Mouse (Mus musculus) limb, embryonic 15.5 days (tissue): ENCODE results near the gene Slc46a2. TPM values are rescaled to one million over a fixed set of nuclear protein-coding genes. Genes with fewer than 3 reads are reported as not detected.

Experiments
- ATAC-seq: fragments of 200-750 bp; cut with Nextera tagmentation; 2 replicates; pipeline ENCODE4 v1.8.0; 2017; ENCODE audit warnings: low read depth, moderate TSS enrichment; ENCODE audit not compliant: insufficient number of reproducible peaks, low FRiP score, low TSS enrichment
- H3K27ac ChIP-seq: fragments of 300-500 bp; sonication (generic); 2 replicates; pipeline ENCODE4 v1.5.1; 2015; ENCODE audit warnings: moderate library complexity, mild to moderate bottlenecking, inconsistent platforms
- H3K27me3 ChIP-seq: fragments of 300-500 bp; sonication (generic); 2 replicates; pipeline ENCODE4 v1.6.1; 2015; ENCODE audit warnings: inconsistent platforms
- H3K36me3 ChIP-seq: fragments of 300-500 bp; sonication (generic); 2 replicates; pipeline ENCODE4 v1.6.1; 2015; ENCODE audit warnings: inconsistent platforms
- H3K4me1 ChIP-seq: fragments of 300-500 bp; sonication (generic); 2 replicates; pipeline ENCODE4 v1.6.1; 2015; ENCODE audit warnings: inconsistent platforms
- H3K4me2 ChIP-seq: fragments of 300-500 bp; sonication (generic); 2 replicates; pipeline ENCODE4 v1.6.1; 2015; ENCODE audit warnings: mild to moderate bottlenecking, inconsistent platforms
- H3K4me3 ChIP-seq: fragments of 300-500 bp; sonication (generic); 2 replicates; pipeline ENCODE4 v1.5.1; 2015; ENCODE audit warnings: mild to moderate bottlenecking, inconsistent platforms
- H3K9ac ChIP-seq: fragments of 300-500 bp; sonication (generic); 2 replicates; pipeline ENCODE4 v1.6.1; 2015; ENCODE audit warnings: inconsistent platforms
- H3K9me3 ChIP-seq: fragments of 300-500 bp; sonication (generic); 2 replicates; pipeline ENCODE4 v1.6.1; 2016; ENCODE audit warnings: inconsistent platforms
- WGBS: fragments of 180-500 bp; shearing (Covaris S2); methylation state at CpG from one replicate; pipeline ENCODE4 v1.1.7; 2015; 5-methylcytosine and 5-hydroxymethylcytosine counted together
- polyA plus RNA-seq: library from polyadenylated mRNA; unstranded; fragments of >200 nt; fragmentation: Nextera tagmentation; extraction: Ambion mirVana; gene quantifications from 2 replicates; pipeline ENCODE4 v1.2.1, GENCODE M21; 2015

Slc46a2 gene
- polyA plus RNA-seq, 1 experiment from 2014 or later, result 5.6 TPM

DNA sequence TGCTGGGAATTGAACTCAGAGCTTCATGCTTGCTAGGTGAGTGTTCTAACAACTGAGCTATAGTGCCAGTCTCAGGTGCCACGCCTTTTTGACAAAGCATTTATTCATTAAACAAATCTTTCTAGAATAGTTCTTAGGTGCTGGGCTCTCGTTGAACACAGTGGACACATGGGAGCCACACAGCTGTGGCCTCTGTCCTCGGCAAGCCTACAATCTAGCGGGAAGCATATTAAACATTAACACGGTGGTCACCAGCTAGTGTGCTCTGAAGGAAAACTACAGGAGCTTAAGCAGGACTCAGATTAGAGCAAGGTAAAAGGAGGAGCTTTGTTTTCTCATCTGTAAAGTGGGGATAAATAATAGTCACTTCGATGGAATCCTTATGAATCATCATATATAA is 7.8 kb downstream of the Slc46a2 start:
- ATAC-seq, result no peak
- Histone ChIP-seq H3K36me3 (no peaks in the 10 kb centered on the region), H3K27ac (no peak overlapping the region), H3K9ac (no peak overlapping the region), H3K27me3 (no peaks in the 10 kb centered on the region), H3K9me3 (no peaks in the 10 kb centered on the region), H3K4me1 (0 out of 2 replicates have a peak, but pooled peaks cover 2% of the 10 kb centered on the region), H3K4me2 (no peak overlapping the region), H3K4me3 (no peak overlapping the region)
- 83% methylated on average over 6 of the region's 6 CpGs for WGBS

DNA sequence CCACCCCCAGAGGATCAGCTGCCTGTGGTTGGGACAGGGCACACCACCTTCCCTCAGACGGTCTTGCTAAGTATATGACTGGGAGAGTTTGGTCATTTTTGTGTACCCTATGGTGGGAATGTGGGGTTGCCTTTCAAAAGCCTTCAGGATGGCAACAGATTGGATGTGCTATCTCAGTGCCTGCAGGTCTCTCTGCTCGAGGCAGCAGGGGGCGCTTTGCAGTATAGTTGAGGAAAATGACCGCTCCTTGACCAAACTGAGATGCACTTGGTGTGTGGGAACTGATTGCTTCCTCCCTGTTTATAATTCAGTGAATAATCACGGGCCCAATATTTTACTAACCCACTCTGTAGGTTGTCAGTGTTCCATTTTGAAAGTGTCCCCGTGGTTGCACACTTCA is 12.3 kb downstream of the Slc46a2 start:
- H3K9me3 ChIP-seq, result no peaks in the 10 kb centered on the region
- whole genome bisulfite sequencing, result 75% methylated on average over 6 of the region's 6 CpGs
- H3K4me2 ChIP-seq, result no peak overlapping the region
- H3K27me3 ChIP-seq, result no peaks in the 10 kb centered on the region
- ATAC-seq, result no peak
- no peak overlapping the region for H3K4me3 ChIP-seq
- no peak overlapping the region for H3K9ac ChIP-seq
- H3K36me3 ChIP-seq, result peaks cover 20% of the 10 kb centered on the region; the same call in 1 of the 2 replicates
- H3K27ac ChIP-seq, result no peak overlapping the region
- H3K4me1 ChIP-seq, result 0 out of 2 replicates have a peak, but pooled peaks cover 2% of the 10 kb centered on the region

DNA sequence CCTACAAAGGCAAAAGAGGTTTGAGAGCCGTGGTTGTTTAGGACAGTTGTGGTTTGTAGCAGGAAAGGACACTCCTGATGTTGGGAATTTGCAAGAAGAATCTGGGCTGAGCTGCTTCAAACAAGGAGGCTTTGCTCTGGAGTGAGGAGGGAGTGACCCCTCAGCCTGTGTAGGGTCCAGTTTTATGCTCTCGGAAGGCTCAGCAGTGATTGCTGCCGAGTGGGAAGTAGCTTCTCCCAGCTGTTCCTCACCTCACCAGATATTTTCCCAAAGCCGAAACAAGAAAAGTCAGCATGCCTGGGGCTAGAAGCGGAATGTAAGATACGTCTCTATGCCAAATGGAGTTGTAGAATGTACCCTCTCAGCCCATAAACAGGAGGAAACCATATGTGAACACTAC is 13.0 kb downstream of the Slc46a2 start:
- no peaks in the 10 kb centered on the region for H3K9me3 ChIP-seq
- 0 out of 2 replicates have a peak, but pooled peaks cover 2% of the 10 kb centered on the region for H3K4me1 ChIP-seq
- no peak overlapping the region for H3K9ac ChIP-seq
- peaks cover 28% of the 10 kb centered on the region; the same call in 1 of the 2 replicates for H3K36me3 ChIP-seq
- 45% methylated on average over 6 of the region's 6 CpGs for WGBS
- H3K27ac ChIP-seq, result no peak overlapping the region
- ATAC-seq, result no peak
- H3K4me3 ChIP-seq, result no peak overlapping the region
- no peaks in the 10 kb centered on the region for H3K27me3 ChIP-seq
- no peak overlapping the region for H3K4me2 ChIP-seq

DNA sequence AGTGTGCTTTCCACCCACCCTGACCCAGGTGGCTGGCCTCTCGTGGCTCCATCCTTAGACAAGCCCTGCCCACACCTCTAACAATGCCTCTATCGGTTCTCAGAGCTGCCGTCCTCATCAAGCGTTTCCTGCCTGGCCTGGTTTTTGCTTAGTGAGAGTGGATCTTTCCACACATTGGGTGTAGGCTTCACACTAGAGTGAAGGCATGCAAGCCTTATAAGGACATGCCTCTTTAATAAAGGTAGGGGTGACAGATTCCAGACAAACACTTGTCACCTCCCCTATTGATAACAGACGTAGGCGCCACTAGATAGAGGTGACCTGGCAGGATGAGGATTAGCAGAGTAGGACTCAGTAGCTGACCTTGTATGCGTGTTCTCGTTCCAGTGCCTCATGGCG is 16.3 kb downstream of the Slc46a2 start:
- H3K9me3 ChIP-seq, result no peaks in the 10 kb centered on the region
- no peak overlapping the region for H3K27ac ChIP-seq
- WGBS, result 80% methylated on average over 9 of the region's 9 CpGs
- H3K9ac ChIP-seq, result no peak overlapping the region
- ATAC-seq, result no peak
- 0 out of 2 replicates have a peak, but pooled peaks cover 2% of the 10 kb centered on the region for H3K4me1 ChIP-seq
- no peak overlapping the region for H3K4me3 ChIP-seq
- H3K27me3 ChIP-seq, result no peaks in the 10 kb centered on the region
- peaks cover 46% of the 10 kb centered on the region for H3K36me3 ChIP-seq
- H3K4me2 ChIP-seq, result no peak overlapping the region

DNA sequence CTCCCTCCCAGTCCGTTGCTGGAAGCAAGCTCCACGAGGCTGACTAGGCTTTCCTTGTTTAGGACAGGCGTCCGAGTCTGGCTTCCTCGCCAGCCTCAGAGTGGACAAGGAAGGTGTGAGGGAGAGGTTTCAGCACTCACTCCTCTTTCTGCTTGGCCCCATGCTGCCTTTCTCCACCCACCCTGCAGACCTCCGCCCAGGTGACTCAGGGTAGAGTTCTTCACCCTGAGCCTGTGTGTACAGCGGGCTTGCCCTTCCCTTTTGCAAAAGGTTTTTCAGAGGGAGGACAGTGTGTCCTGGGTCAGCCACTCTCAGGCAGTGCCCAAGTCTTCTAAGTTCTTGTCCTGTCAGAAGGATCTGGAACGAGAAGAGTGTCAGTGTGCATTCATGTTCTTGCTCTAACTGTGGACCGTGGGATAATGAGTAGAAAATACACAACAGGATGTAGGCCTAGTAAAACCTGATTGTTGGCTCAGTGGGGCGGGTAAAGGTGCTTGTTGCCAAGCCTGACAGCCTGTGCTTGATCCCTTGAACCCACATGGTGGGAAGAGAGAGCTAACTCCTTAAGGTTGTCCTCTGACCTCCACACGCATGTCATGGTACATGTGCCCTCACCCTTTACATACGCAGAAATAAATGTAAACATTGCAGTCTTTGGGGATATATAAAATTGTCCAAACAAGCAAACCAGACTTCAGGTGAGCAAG is 16.9 kb downstream of the Slc46a2 start:
- no peak overlapping the region for H3K9ac ChIP-seq
- peaks cover 46% of the 10 kb centered on the region for H3K36me3 ChIP-seq
- no peak overlapping the region for H3K27ac ChIP-seq
- H3K27me3 ChIP-seq, result no peaks in the 10 kb centered on the region
- H3K4me3 ChIP-seq, result no peak overlapping the region
- 0 out of 2 replicates have a peak, but pooled peaks cover 2% of the 10 kb centered on the region for H3K4me1 ChIP-seq
- no peak for ATAC-seq
- 74% methylated on average over 12 of the region's 12 CpGs for WGBS
- no peaks in the 10 kb centered on the region for H3K9me3 ChIP-seq
- no peak overlapping the region for H3K4me2 ChIP-seq

DNA sequence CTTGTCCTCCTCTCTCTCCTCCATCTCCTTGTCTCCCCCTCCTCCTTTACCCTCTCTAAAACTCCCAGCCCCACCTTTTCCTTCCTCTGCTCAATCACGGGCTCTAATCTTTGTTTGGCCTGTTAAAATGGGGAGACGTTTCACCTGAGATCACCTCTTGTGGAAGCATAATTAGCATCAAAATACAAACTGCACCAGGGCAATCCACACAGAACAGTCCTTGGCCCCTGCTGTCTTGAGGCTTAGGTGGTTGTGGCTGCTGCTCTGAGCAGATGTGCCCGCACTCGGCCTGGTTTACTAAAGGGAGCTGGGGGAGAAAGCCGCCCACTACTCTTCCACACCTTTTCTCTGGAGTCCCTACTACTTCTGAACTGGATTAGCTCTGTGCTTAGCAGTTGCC is 18.9 kb downstream of the Slc46a2 start:
- Histone ChIP-seq H3K36me3 (peaks cover 46% of the 10 kb centered on the region), H3K4me2 (no peak overlapping the region), H3K9ac (no peak overlapping the region), H3K9me3 (no peaks in the 10 kb centered on the region), H3K27me3 (no peaks in the 10 kb centered on the region), H3K4me3 (no peak overlapping the region), H3K27ac (no peak overlapping the region), H3K4me1 (no peaks in the 10 kb centered on the region)
- 69% methylated on average over 5 of the region's 5 CpGs for WGBS
- no peak for ATAC-seq

DNA sequence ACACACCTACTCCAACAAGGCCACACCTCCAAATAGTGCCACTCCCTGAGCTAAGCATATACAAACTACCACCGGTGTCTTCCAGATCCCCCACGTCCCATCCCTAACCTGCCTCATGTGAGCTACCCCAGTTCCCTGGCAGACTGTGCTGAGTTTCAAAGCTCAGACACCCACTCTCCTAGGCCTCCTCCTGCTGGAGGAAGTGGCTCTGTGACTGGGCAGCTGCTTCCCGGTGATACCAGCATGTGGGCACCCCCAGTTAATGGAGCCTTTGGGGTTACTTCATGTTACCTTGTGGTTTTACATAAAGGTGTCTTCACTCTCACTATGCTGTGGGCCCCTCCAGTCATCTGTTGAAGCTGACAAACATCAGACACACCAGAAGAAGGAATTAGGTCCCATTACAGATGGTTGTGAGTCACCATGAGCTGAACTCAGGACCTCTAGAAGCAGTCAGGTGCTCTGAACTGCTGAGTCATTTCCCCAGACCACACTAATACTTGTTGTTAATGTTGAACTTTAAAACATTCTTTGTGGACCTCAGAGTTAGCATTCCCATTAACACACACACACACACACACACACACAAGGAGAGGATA is 19.8 kb downstream of the Slc46a2 start:
- H3K4me2 ChIP-seq, result no peak overlapping the region
- H3K9ac ChIP-seq, result no peak overlapping the region
- WGBS, result 92% methylated on average over 3 of the region's 3 CpGs
- no peak overlapping the region for H3K27ac ChIP-seq
- ATAC-seq, result no peak
- no peaks in the 10 kb centered on the region for H3K9me3 ChIP-seq
- no peaks in the 10 kb centered on the region for H3K27me3 ChIP-seq
- H3K4me3 ChIP-seq, result no peak overlapping the region
- no peaks in the 10 kb centered on the region for H3K4me1 ChIP-seq
- H3K36me3 ChIP-seq, result peaks cover 45% of the 10 kb centered on the region

DNA sequence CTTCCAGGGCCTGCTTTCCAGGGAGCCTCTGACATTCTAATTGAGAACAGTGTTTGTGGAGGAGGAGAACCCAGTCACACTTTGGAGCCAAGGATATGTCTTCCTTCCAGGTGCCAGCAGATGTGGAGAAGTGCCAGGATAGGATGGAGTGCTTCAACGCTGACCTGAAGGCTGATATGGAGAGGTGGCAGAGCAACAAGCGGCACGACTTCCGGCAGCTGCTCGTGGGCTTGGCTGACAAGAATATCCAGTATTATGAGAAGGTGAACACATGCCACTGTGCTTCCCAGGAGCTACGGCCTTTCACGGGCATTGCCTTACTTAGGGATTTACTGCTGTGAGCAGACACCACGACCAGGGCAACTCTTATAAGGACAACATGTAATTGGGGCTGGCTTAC is 20.4 kb downstream of the Slc46a2 start:
- WGBS, result 82% methylated on average over 8 of the region's 8 CpGs
- H3K27ac ChIP-seq, result no peak overlapping the region
- no peaks in the 10 kb centered on the region for H3K27me3 ChIP-seq
- no peak for ATAC-seq
- no peaks in the 10 kb centered on the region for H3K9me3 ChIP-seq
- no peak overlapping the region for H3K4me2 ChIP-seq
- peaks cover 44% of the 10 kb centered on the region for H3K36me3 ChIP-seq
- H3K4me3 ChIP-seq, result no peak overlapping the region
- no peak overlapping the region for H3K9ac ChIP-seq
- no peaks in the 10 kb centered on the region for H3K4me1 ChIP-seq

DNA sequence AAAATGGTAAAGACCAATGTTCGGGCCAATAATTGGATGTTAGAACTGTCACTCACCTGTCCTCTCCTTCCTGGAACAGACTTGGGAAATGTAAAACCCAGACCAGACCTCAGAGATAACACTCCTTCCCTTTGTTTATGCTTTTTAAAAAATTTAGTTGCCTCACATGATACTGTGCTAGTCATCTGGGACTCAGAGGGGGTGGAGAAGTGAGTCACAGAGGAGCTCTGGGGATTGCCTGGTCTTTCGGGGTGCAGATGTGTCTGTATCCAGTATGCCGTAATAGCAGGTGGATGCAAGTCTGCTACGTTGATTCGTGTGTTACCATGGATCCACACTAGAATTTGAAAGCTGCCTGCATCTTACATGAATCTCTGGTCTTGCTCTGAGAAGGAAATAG is 22.1 kb downstream of the Slc46a2 start:
- ATAC-seq, result no peak
- Histone ChIP-seq H3K4me3 (no peak overlapping the region), H3K27ac (no peak overlapping the region), H3K4me2 (no peak overlapping the region), H3K9ac (no peak overlapping the region), H3K9me3 (no peaks in the 10 kb centered on the region), H3K27me3 (no peaks in the 10 kb centered on the region), H3K36me3 (peaks cover 34% of the 10 kb centered on the region), H3K4me1 (no peaks in the 10 kb centered on the region)
- WGBS, result 95% methylated on average over 5 of the region's 5 CpGs

DNA sequence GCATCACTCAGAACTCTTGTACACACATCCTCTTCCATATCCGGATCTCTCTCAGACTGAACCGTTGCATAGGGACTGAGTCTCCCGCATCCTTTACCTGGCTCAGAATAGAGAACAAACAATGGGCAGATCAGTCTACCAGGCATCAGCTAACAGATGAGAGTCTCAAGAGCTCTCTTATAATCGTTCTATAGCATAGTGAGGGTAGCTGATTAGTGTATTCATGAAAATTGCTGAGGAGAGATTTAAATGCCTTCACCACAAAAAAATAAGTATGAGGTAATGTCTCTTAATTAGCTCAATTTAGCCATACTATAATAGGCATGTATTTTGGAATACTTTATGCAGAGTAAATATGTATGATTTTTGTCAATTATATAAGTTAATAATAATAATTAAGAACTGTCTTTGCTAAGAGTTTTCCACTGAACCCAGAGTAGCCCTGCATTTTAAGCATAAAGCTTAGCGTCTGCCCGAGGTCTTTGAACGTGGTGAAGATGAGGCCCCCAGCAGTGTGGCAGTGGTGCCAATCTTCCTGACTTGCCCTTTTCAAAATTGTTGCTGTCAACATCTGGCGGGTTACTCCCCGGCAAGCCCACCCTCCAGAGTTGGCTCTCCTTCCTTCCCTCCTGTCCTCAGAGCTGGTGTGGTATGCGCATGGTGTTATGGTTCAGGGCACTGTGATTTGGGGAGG is 23.0 kb downstream of the Slc46a2 start:
- Histone ChIP-seq H3K9me3 (no peaks in the 10 kb centered on the region), H3K9ac (no peak overlapping the region), H3K27me3 (no peaks in the 10 kb centered on the region), H3K4me3 (no peak overlapping the region), H3K4me1 (no peaks in the 10 kb centered on the region), H3K27ac (no peak overlapping the region), H3K36me3 (peaks cover 26% of the 10 kb centered on the region), H3K4me2 (no peak overlapping the region)
- ATAC-seq, result no peak
- 85% methylated on average over 10 of the region's 10 CpGs for WGBS

DNA sequence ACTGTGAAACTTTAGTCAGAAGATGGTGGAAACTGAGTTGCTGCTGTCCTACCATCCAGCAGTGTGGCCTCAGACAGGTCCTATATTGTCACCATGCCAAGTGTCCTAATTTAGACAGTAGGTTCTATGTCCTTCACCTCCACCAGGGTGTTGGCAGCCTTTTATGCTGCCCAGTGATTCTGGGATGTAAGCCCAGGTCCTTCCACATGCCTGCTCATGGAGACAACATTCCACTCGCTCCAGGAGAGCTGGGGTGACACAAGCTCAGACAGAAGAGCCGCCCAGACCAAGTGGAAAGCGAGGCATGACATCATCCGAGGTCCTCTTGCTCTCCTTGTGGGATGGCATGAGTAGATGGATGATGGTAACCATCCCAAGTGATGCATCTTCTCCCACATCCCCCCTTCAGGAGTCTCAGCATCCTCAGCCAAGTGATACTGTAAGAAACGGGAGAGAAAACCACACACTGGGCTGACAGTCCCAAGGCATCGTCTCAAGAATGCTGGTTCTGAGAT is 24.7 kb downstream of the Slc46a2 start:
- H3K27me3 ChIP-seq, result no peaks in the 10 kb centered on the region
- H3K4me2 ChIP-seq, result no peak overlapping the region
- H3K4me3 ChIP-seq, result no peak overlapping the region
- ATAC-seq, result no peak
- no peak overlapping the region for H3K9ac ChIP-seq
- peaks cover 27% of the 10 kb centered on the region for H3K36me3 ChIP-seq
- WGBS, result 81% methylated on average over 6 of the region's 6 CpGs
- no peak overlapping the region for H3K27ac ChIP-seq
- H3K4me1 ChIP-seq, result no peaks in the 10 kb centered on the region
- H3K9me3 ChIP-seq, result no peaks in the 10 kb centered on the region

DNA sequence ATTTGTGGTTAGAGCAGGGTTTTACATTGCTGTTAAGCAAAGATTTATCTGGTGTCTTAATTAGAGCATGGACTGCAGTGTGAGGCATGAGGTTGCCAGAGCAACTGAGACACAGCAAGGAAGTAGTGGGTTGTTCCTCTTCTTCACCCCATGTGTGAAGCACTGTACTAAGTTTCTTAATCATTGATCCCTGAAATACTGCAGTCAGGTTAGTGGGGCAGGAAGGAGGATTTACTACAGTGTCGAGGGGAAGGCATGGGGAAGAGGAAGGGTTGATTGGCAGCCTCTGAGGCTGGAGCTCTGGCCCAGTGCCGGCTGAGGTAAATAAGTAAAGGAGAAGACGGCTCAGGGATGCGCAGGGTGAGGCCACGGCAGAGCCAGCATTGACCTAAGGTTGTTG is 26.8 kb downstream of the Slc46a2 start:
- 74% methylated on average over 5 of the region's 5 CpGs for WGBS
- Histone ChIP-seq H3K9ac (no peak overlapping the region), H3K27ac (no peak overlapping the region), H3K4me2 (no peak overlapping the region), H3K36me3 (peaks cover 22% of the 10 kb centered on the region), H3K4me1 (no peaks in the 10 kb centered on the region), H3K27me3 (no peaks in the 10 kb centered on the region), H3K9me3 (no peaks in the 10 kb centered on the region), H3K4me3 (no peak overlapping the region)
- ATAC-seq, result no peak
